Mouse (Mus musculus): Measurements from ENCODE around the gene Gm49322.
A peak's percentile ranks its signal among the peaks of the same experiment; 100 is the strongest.

The Gm49322 gene

GRCm38 (mm10) chr10:80584045-80584488 lies 21.8 kb upstream of the Gm49322 start:
- DNase-seq (ENCODE audit: low read depth): no peak

- DNase-seq (ENCODE audit: low read depth): no peak
These were observed 20.9 kb upstream of the Gm49322 start for GRCm38 (mm10) chr10:80584642-80585552.

- no peak for DNase-seq (ENCODE audit: low read depth)
These were observed 20.2 kb upstream of the Gm49322 start for GRCm38 (mm10) chr10:80585581-80585980.

GRCm38 (mm10) chr10:80586407-80587304 lies 19.2 kb upstream of the Gm49322 start:
- no peak for DNase-seq (ENCODE audit: low read depth)

- DNase-seq (ENCODE audit: low read depth): no peak
These were observed 18.5 kb upstream of the Gm49322 start for GRCm38 (mm10) chr10:80587305-80587657.

- DNase-seq (ENCODE audit: low read depth): no peak
These were observed 16.5 kb upstream of the Gm49322 start for GRCm38 (mm10) chr10:80589127-80589878.

GRCm38 (mm10) chr10:80589879-80590854 lies 15.7 kb upstream of the Gm49322 start, which contains the start of gene Abhd17a:
TSS of gene Abhd17a (minus strand) at chr10:80590341.
- DNase-seq (ENCODE audit: low read depth): peak; percentile 97

- no peak for DNase-seq (ENCODE audit: low read depth)
These were observed 9.5 kb upstream of the Gm49322 start for GRCm38 (mm10) chr10:80596318-80596717.

GRCm38 (mm10) chr10:80602698-80603325 lies 3.0 kb upstream of the Gm49322 start, which contains the start of the genes Scamp4 and Adat3:
TSS of gene Scamp4 (plus strand) at chr10:80602872.
TSS of gene Adat3 (plus strand) at chr10:80602880.
- DNase-seq (ENCODE audit: low read depth): peak; percentile 93

GRCm38 (mm10) chr10:80603364-80603763 lies 2.5 kb upstream of the Gm49322 start:
- no peak for DNase-seq (ENCODE audit: low read depth)

GRCm38 (mm10) chr10:80604001-80604509 lies 1.8 kb upstream of the Gm49322 start:
- DNase-seq (ENCODE audit: low read depth): peak; percentile 80

- DNase-seq (ENCODE audit: low read depth): no peak
These were observed 833 bp upstream of the Gm49322 start for GRCm38 (mm10) chr10:80604988-80605387.

- no peak for DNase-seq (ENCODE audit: low read depth)
These were observed 485 bp downstream of the Gm49322 start for GRCm38 (mm10) chr10:80606306-80606705.

GRCm38 (mm10) chr10:80606737-80607350 lies 1.0 kb downstream of the Gm49322 start:
- no peak for DNase-seq (ENCODE audit: low read depth)

- DNase-seq (ENCODE audit: low read depth): no peak
These were observed 2.6 kb downstream of the Gm49322 start for GRCm38 (mm10) chr10:80608435-80608834.

- no peak for DNase-seq (ENCODE audit: low read depth)
These were observed 3.6 kb downstream of the Gm49322 start for GRCm38 (mm10) chr10:80609269-80609924.

GRCm38 (mm10) chr10:80610116-80610785 lies 4.4 kb downstream of the Gm49322 start:
- DNase-seq (ENCODE audit: low read depth): no peak

- DNase-seq (ENCODE audit: low read depth): no peak
These were observed 5.2 kb downstream of the Gm49322 start for GRCm38 (mm10) chr10:80611024-80611423.
